Mouse (Mus musculus): ENCODE data around the gene Tbl1xr1.

Tbl1xr1 gene

DNA sequence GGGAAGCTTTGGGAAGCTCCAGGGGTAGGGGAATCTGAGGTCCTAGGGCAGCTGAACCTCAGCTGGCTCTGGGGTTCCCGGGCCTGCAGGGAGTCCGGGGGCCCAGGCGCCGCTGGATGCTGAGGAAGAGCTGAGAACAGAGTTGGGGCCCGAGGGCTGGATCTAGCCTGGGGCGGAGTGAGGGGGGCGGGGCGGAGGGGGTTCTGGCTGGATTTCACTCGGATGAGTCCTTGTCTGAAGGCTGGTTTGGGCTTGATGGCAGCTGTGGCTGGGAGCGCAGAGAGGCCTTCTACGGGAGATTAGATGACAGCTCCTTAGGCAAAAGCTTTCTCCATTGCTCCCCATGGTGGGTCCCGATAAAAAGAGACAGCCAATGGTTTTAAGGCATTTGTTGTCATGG lies 145.9 kb downstream of the Tbl1xr1 start:
- Histone ChIP-seq H3K27me3 (ENCODE audit: insufficient read depth, low read length) (no peaks in the 10 kb centered on the region; the same call in 1 of the 2 replicates), H3K9me3 (ENCODE audit: low read length) (peaks cover 15% of the 10 kb centered on the region; the same call in 1 of the 2 replicates), H3K4me1 (replicated peaks; ENCODE audit: low read depth, low read length) (peaks cover 14% of the 10 kb centered on the region), H3K36me3 (ENCODE audit: insufficient read depth, low read length) (no peaks in the 10 kb centered on the region; the same call in 1 of the 2 replicates), H3K4me3 (replicated peaks; ENCODE audit: low read length) (peak overlapping the region; percentile 26; the same call in 1 of the 2 replicates)
- TF ChIP-seq POU5F1 (IDR thresholded peaks at IDR 0.05; ENCODE audit: borderline replicate concordance, low read length): no peak
- TF ChIP-seq NANOG (IDR thresholded peaks at IDR 0.05; ENCODE audit: borderline replicate concordance, low read length): no peak
- no peak for TF ChIP-seq CTCF (conservative IDR thresholded peaks at IDR 0.05; ENCODE audit: low read length)

DNA sequence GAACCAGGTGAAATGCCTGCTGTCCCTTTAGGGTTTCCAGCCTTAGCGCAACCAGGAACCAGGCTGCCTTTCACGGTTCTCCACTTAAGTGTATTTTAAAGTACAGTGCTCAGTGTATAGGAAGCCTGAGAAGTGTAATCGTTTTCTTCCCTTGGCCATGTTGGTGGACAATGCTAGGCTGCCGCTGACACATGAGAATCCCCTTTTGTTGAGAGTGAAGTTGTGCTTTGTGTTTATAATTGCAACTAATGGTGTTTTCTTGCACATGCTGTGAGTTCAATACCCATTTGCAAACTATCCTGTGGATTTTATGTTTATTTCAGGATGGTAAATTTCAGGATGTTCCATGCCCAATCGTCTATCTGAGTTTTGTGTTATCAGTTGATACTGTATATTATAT lies 146.6 kb downstream of the Tbl1xr1 start:
- no peak for TF ChIP-seq POU5F1 (IDR thresholded peaks at IDR 0.05; ENCODE audit: borderline replicate concordance, low read length)
- TF ChIP-seq NANOG (IDR thresholded peaks at IDR 0.05; ENCODE audit: borderline replicate concordance, low read length): peak; percentile 53; the same call in 1 of the 2 replicates
- TF ChIP-seq CTCF (conservative IDR thresholded peaks at IDR 0.05; ENCODE audit: low read length): no peak
- peaks cover 15% of the 10 kb centered on the region; the same call in 1 of the 2 replicates for H3K9me3 ChIP-seq (ENCODE audit: low read length)

DNA sequence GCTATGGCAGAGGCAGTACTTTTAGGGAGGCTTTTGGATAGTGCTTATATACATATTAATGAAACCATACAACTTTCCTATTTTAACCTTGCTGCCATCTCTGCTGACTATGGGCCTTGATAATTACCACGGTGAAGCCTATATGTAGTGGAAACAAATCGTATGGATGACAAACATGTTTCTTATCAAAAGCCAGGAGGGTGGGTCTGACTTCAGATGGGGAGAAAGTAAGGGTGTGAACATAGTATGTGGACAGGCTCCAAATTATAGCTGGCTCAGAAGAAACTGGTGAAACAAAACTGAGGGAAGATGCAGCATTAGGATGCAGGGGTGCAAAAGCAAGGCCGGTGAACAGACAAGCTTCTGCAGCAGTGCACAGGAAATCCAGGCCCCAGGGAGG lies 151.6 kb downstream of the Tbl1xr1 start:
- TF ChIP-seq CTCF (conservative IDR thresholded peaks at IDR 0.05; ENCODE audit: low read length): no peak
- no peak overlapping the region for H3K4me3 ChIP-seq (replicated peaks; ENCODE audit: low read length)
- 0 out of 2 replicates have a peak, but pooled peaks cover 6% of the 10 kb centered on the region for H3K9me3 ChIP-seq (ENCODE audit: low read length)
- peaks cover 3% of the 10 kb centered on the region; the same call in 1 of the 2 replicates for H3K4me1 ChIP-seq (replicated peaks; ENCODE audit: low read depth, low read length)
- H3K36me3 ChIP-seq (ENCODE audit: insufficient read depth, low read length): no peaks in the 10 kb centered on the region
- H3K27me3 ChIP-seq (ENCODE audit: insufficient read depth, low read length): no peaks in the 10 kb centered on the region; the same call in 1 of the 2 replicates

More for the DNA sequence above, 146.6 kb downstream of the Tbl1xr1 start:
- Histone ChIP-seq H3K36me3 (ENCODE audit: insufficient read depth, low read length) (no peaks in the 10 kb centered on the region; the same call in 1 of the 2 replicates), H3K27me3 (ENCODE audit: insufficient read depth, low read length) (no peaks in the 10 kb centered on the region; the same call in 1 of the 2 replicates), H3K4me1 (replicated peaks; ENCODE audit: low read depth, low read length) (peaks cover 14% of the 10 kb centered on the region), H3K4me3 (replicated peaks; ENCODE audit: low read length) (no peak overlapping the region)

DNA sequence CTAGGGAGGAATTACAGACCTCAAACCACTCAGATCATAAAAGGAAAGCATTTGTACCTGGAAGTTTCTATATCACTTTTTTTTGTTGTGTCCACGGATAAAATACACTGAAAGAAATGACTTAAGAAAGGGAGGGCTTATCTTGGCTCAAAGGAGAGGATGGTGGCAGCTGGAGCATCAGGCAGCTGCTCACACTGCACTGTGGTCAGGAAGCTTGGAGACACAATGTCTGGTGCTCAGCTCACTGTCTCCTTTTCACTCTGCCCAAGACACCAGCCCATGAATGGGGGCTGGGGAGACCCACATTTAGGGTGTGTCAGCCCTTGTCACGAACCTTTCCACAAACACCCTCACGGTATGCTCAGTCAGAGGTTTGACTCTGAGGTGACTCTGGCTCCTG lies 154.2 kb downstream of the Tbl1xr1 start:
- no peak overlapping the region for H3K4me3 ChIP-seq (replicated peaks; ENCODE audit: low read length)
- TF ChIP-seq POU5F1 (IDR thresholded peaks at IDR 0.05; ENCODE audit: borderline replicate concordance, low read length): no peak

DNA sequence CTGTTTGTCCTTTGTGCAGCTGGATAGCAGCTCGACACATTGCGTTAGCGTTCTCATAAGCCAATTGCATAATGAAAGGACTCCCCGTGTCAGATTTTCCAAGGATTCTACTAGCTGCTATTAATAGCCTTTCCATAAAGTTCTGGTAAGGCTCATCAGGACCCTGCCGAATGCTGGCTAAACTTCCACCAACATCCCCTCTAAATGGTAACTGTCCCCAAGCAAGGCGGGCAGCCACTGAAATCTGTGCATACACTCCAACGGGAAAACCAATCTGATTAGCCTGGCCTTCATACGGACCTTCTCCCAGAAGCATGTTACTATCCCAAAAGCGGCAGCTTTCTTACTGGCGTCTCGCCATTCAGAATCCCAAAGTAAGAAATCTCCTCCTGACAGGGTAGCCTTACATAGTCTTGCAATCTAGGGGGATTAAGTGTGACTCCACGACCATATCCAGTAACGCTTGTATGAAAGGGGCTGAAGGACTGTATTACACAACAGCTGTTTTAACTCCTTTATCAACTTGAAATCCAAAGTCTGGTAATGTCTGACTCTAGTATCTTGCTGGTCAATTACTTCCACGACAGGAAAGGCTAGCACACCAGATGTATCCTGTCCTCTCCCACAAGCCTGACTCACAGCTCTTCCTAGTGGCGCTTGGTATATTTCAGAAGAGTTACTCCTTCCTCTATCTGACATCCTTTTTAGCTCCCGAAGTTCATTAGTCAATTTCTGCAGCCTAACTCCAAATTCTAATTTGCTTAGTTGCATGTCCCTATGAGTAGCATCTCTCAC lies 161.9 kb downstream of the Tbl1xr1 start:
- Histone ChIP-seq H3K4me1 (replicated peaks; ENCODE audit: low read depth, low read length) (no peaks in the 10 kb centered on the region), H3K36me3 (ENCODE audit: insufficient read depth, low read length) (no peaks in the 10 kb centered on the region), H3K9me3 (ENCODE audit: low read length) (peaks cover 66% of the 10 kb centered on the region), H3K4me3 (replicated peaks; ENCODE audit: low read length) (no peak overlapping the region), H3K27me3 (ENCODE audit: insufficient read depth, low read length) (no peaks in the 10 kb centered on the region)
- no peak for TF ChIP-seq NANOG (IDR thresholded peaks at IDR 0.05; ENCODE audit: borderline replicate concordance, low read length)
- no peak for TF ChIP-seq CTCF (conservative IDR thresholded peaks at IDR 0.05; ENCODE audit: low read length)
- TF ChIP-seq POU5F1 (IDR thresholded peaks at IDR 0.05; ENCODE audit: borderline replicate concordance, low read length): no peak

More for the DNA sequence above, 154.2 kb downstream of the Tbl1xr1 start:
- H3K27me3 ChIP-seq (ENCODE audit: insufficient read depth, low read length): no peaks in the 10 kb centered on the region
- H3K36me3 ChIP-seq (ENCODE audit: insufficient read depth, low read length): no peaks in the 10 kb centered on the region
- no peaks in the 10 kb centered on the region for H3K4me1 ChIP-seq (replicated peaks; ENCODE audit: low read depth, low read length)
- H3K9me3 ChIP-seq (ENCODE audit: low read length): peaks cover 24% of the 10 kb centered on the region

Measured in E14TG2a.4 (cell line).